Mouse (Mus musculus): ENCODE measurements around the gene Nppc.

Gene Nppc

GRCm38 (mm10) chr1:86652675-86653074, 17.7 kb downstream of the Nppc start:
- DNase-seq (ENCODE audit: low read depth, low spot score), result no peak

GRCm38 (mm10) chr1:86650272-86650671, 20.1 kb downstream of the Nppc start:
- DNase-seq (ENCODE audit: low read depth, low spot score), result peak; percentile 61

- DNase-seq (ENCODE audit: low read depth, low spot score), result no peak
Measured at GRCm38 (mm10) chr1:86647517-86647916, 22.9 kb downstream of the Nppc start.

GRCm38 (mm10) chr1:86643101-86643809, 27.1 kb downstream of the Nppc start:
- DNase-seq (ENCODE audit: low read depth, low spot score), result no peak

GRCm38 (mm10) chr1:86634751-86635359, 35.5 kb downstream of the Nppc start:
- DNase-seq (ENCODE audit: low read depth, low spot score), result peak; percentile 35

- no peak for DNase-seq (ENCODE audit: low read depth, low spot score)
Measured at GRCm38 (mm10) chr1:86633840-86634750, 36.3 kb downstream of the Nppc start.

- no peak for DNase-seq (ENCODE audit: low read depth, low spot score)
Measured at GRCm38 (mm10) chr1:86633434-86633833, 36.9 kb downstream of the Nppc start.

GRCm38 (mm10) chr1:86632732-86633380, 37.5 kb downstream of the Nppc start:
- DNase-seq (ENCODE audit: low read depth, low spot score), result peak; percentile 72

GRCm38 (mm10) chr1:86630527-86630926, 39.8 kb downstream of the Nppc start:
- no peak for DNase-seq (ENCODE audit: low read depth, low spot score)

GRCm38 (mm10) chr1:86629936-86630335, 40.4 kb downstream of the Nppc start:
- no peak for DNase-seq (ENCODE audit: low read depth, low spot score)

GRCm38 (mm10) chr1:86628270-86628669, 42.1 kb downstream of the Nppc start:
- DNase-seq (ENCODE audit: low read depth, low spot score), result no peak

- no peak for DNase-seq (ENCODE audit: low read depth, low spot score)
Measured at GRCm38 (mm10) chr1:86623001-86624000, 47.1 kb downstream of the Nppc start.

GRCm38 (mm10) chr1:86622296-86622695, 48.1 kb downstream of the Nppc start:
- no peak for DNase-seq (ENCODE audit: low read depth, low spot score)

- peak; percentile 70 for DNase-seq (ENCODE audit: low read depth, low spot score)
Measured at GRCm38 (mm10) chr1:86618454-86619125, 51.8 kb downstream of the Nppc start.
